Mouse (Mus musculus): Measurements from ENCODE around the gene Chpf2. TPM values are rescaled to one million over a fixed set of nuclear protein-coding genes. Genes with fewer than 3 reads are reported as not detected.

The Chpf2 gene
- polyA plus RNA-seq, 1 experiment from 2014 or later = 30.3 TPM

DNA sequence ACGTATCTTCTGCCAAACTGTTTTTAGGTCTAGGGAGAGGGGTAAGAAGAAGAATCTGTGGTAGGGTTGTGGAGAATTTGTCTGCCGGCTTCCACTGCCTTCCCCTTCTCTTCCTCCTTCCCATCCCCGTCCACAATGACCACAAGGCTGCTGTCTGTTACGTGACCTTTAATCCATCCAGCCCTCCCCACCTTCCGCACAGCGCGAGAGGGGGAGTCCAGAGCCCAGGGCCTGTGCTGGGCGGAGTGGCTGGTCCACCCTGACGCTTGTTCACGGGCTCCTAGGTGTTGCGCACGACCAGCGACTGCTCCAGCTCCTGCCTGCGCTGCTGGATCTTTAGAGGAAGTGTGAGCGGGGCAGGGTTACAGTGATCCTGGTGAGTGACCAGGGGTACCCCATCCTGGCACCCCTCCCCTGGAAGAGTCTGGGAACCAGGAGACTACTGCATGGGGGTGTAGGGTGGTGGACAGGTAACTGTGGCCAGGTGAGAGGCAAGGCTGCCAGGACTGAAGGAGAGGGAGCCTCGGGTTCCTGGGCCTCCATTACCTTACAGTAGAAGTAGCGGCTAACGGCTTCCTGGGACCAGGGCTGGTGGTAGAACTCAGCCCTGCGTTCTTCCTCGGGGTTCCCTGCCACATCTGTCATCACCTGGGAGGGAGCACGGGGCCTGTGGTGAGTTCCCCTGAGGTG is 6.1 kb downstream of the Chpf2 start:
- H3K27me3 ChIP-seq = no peaks in the 10 kb centered on the region
- 65% methylated on average over 21 of the region's 21 CpGs for WGBS
- peaks cover 35% of the 10 kb centered on the region for H3K4me1 ChIP-seq
- no peak overlapping the region for H3K27ac ChIP-seq (replicated peaks)
- no peak overlapping the region for H3K4me2 ChIP-seq (replicated peaks)
- peaks cover 81% of the 10 kb centered on the region for H3K36me3 ChIP-seq
- H3K4me3 ChIP-seq (replicated peaks) = no peak overlapping the region
- no peak overlapping the region for H3K9ac ChIP-seq
- no peaks in the 10 kb centered on the region for H3K9me3 ChIP-seq (replicated peaks)
- ATAC-seq (ENCODE audit: insufficient number of reproducible peaks, low FRiP score, low TSS enrichment, low read depth) = no peak

DNA sequence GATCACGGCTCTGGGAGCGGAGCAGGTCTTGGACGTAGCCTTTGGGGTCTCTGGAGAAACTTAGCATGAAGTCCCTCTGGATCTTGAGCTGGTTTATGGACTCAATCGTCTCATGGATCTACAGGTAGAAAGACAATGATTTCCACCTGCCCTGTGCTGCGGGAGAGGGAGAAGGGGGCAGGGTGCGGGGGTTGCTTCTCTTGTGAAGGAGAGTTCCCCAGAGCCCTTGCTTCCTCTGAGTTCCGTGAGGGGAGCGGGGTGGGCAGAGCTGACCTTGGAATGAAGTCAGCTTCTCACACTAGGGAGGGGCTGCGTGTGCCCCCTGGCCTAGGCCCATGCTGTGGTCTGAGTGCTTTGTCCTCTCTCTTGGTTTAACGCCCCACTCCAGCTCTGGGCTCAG is 6.7 kb downstream of the Chpf2 start:
- H3K27me3 ChIP-seq = no peaks in the 10 kb centered on the region
- H3K27ac ChIP-seq (replicated peaks) = no peak overlapping the region
- no peak overlapping the region for H3K9ac ChIP-seq
- H3K4me3 ChIP-seq (replicated peaks) = no peak overlapping the region
- no peak overlapping the region for H3K4me2 ChIP-seq (replicated peaks)
- peaks cover 78% of the 10 kb centered on the region for H3K36me3 ChIP-seq
- 79% methylated on average over 10 of the region's 10 CpGs for WGBS
- peaks cover 35% of the 10 kb centered on the region for H3K4me1 ChIP-seq
- no peaks in the 10 kb centered on the region for H3K9me3 ChIP-seq (replicated peaks)
- no peak for ATAC-seq (ENCODE audit: insufficient number of reproducible peaks, low FRiP score, low TSS enrichment, low read depth)

DNA sequence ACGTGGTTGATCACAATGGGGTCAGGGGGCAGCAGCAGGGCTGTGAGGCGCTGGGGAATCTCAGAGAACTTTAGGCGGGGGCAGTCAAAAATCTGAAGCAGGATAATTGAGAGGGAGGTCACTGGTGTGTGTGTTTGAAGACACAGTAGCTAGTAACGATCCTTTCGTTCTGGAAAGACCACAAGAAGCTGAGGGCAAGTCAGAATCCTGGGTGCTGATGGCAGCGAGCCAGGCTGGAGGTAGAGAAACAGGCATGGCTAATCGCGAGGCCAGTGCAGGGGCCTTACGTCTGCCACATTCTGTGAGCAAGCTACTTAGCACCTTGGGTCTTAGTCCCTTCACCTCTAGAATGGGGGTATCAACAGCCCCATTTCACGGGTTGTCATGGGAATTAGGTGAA is 7.4 kb downstream of the Chpf2 start:
- no peak overlapping the region for H3K4me3 ChIP-seq (replicated peaks)
- WGBS = 73% methylated on average over 10 of the region's 10 CpGs
- ATAC-seq (ENCODE audit: insufficient number of reproducible peaks, low FRiP score, low TSS enrichment, low read depth) = no peak
- no peak overlapping the region for H3K9ac ChIP-seq
- no peak overlapping the region for H3K4me2 ChIP-seq (replicated peaks)
- peaks cover 38% of the 10 kb centered on the region for H3K4me1 ChIP-seq
- no peaks in the 10 kb centered on the region for H3K9me3 ChIP-seq (replicated peaks)
- no peaks in the 10 kb centered on the region for H3K27me3 ChIP-seq
- no peak overlapping the region for H3K27ac ChIP-seq (replicated peaks)
- H3K36me3 ChIP-seq = peaks cover 71% of the 10 kb centered on the region

DNA sequence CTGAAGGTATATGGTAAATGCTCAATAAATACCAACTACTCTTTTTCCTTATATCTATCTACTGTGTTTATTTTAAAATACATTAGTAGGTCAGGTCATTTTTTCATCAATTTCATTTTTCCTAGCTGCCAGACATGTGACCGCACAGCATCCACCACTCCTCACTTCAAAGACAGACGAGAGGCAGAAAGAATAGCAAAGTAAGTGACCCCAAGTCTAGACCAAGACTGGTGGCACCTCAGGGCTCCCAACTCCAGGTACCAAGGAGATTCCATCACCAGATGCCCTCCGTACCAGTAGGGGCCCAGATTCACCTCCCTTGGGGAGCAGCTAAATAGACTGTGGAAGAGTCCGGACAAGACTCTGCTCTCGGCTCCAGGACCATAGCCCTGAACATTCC is 7.8 kb downstream of the Chpf2 start:
- no peaks in the 10 kb centered on the region for H3K27me3 ChIP-seq
- WGBS = 89% methylated on average over 5 of the region's 5 CpGs
- H3K36me3 ChIP-seq = peaks cover 66% of the 10 kb centered on the region
- peaks cover 42% of the 10 kb centered on the region for H3K4me1 ChIP-seq
- H3K4me3 ChIP-seq (replicated peaks) = no peak overlapping the region
- no peaks in the 10 kb centered on the region for H3K9me3 ChIP-seq (replicated peaks)
- H3K9ac ChIP-seq = no peak overlapping the region
- no peak for ATAC-seq (ENCODE audit: insufficient number of reproducible peaks, low FRiP score, low TSS enrichment, low read depth)
- H3K4me2 ChIP-seq (replicated peaks) = no peak overlapping the region
- no peak overlapping the region for H3K27ac ChIP-seq (replicated peaks)

DNA sequence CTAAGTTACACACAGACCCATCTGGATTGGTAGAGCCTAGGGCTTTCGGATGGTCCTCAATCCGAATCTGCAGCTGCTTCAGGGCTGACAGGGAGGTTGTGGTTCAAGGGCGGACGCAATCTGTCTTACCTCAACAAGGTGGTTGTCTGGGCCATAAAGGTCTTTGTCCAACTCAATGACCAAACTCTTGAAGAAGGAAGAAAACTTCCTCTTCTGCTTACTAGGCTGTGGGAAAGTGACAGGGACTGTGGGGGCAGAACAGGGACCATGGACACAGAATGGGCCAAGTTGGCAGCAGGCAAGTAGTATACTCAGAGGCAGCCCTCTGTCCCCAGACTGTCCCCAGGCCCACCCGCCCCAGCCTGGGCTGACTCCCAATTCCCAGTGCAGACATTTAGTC is 8.7 kb downstream of the Chpf2 start:
- peaks cover 47% of the 10 kb centered on the region for H3K4me1 ChIP-seq
- H3K9ac ChIP-seq = no peak overlapping the region
- no peak for ATAC-seq (ENCODE audit: insufficient number of reproducible peaks, low FRiP score, low TSS enrichment, low read depth)
- H3K27me3 ChIP-seq = no peaks in the 10 kb centered on the region
- H3K27ac ChIP-seq (replicated peaks) = no peak overlapping the region
- H3K36me3 ChIP-seq = peaks cover 58% of the 10 kb centered on the region
- no peak overlapping the region for H3K4me3 ChIP-seq (replicated peaks)
- no peak overlapping the region for H3K4me2 ChIP-seq (replicated peaks)
- WGBS = 85% methylated on average over 5 of the region's 5 CpGs
- H3K9me3 ChIP-seq (replicated peaks) = no peaks in the 10 kb centered on the region

DNA sequence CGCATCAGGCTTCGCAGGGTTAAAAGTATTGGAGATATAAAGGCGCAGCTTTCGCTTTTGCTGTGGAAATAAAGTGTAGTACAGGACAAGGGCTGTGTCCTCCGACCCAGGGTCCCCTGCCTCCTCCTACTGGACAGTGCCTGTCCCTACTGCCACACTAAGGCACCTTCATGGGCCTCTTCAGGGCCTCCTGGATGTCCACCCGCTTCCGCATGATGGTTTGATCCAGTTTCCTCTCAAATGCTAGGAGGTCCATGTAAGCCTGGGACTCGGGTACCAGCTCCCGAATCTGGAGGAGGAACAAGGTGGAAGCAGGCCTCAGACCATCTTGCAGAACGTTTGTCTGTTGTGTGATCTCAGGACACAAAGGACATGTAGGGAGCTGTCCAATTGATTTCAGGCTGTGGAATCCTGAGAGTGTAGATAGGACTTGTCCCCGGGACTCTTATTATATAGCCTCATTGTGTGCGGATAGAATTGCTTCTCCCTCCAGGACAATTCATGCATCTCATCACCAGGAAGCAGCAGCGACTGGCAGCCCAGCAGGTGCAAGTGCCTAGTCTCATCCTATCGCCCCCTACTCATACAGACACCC is 9.3 kb downstream of the Chpf2 start:
- no peak overlapping the region for H3K27ac ChIP-seq (replicated peaks)
- ATAC-seq (ENCODE audit: insufficient number of reproducible peaks, low FRiP score, low TSS enrichment, low read depth) = no peak
- no peak overlapping the region for H3K9ac ChIP-seq
- H3K4me1 ChIP-seq = peaks cover 54% of the 10 kb centered on the region
- H3K4me3 ChIP-seq (replicated peaks) = no peak overlapping the region
- H3K36me3 ChIP-seq = peaks cover 52% of the 10 kb centered on the region
- no peaks in the 10 kb centered on the region for H3K9me3 ChIP-seq (replicated peaks)
- 67% methylated on average over 14 of the region's 14 CpGs for WGBS
- H3K27me3 ChIP-seq = no peaks in the 10 kb centered on the region
- no peak overlapping the region for H3K4me2 ChIP-seq (replicated peaks)

DNA sequence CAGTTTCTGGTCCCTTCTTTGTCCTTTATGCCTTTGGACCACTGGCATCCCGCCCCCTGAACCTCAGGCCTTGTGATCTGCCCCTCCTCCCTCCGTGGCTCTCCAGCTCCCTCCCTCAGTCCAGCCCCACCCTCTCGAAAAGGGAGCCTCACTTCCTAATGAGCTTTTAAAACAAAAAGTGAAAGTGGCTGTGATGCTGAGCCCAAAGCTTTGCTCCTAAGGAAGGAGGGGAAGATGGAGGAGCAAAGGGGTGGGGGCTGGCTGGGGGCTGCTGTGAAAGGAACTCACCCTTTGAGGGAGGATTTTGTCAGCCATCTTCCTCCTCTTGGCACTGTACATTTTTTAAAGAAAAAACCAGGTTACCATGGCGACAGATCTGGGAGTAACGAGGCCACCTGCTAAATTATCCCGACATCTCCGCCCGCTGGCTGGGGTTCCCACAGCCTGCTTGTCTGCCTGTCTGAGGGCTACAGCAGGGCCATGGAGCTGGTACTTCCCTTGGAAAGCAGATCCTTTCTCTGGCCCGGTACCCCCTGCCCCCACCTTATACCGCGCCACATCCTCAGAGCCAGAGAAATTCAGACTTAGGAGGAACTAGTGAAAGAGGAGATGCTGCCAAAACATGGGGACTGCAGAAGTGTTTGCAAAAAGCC is 10.1 kb downstream of the Chpf2 start:
- Histone ChIP-seq H3K4me1 (peaks cover 52% of the 10 kb centered on the region), H3K27ac (replicated peaks) (peak overlapping the region; percentile 44; the same call in 1 of the 2 replicates), H3K36me3 (peaks cover 44% of the 10 kb centered on the region), H3K9ac (no peak overlapping the region), H3K9me3 (replicated peaks) (no peaks in the 10 kb centered on the region), H3K4me2 (replicated peaks) (no peak overlapping the region), H3K27me3 (no peaks in the 10 kb centered on the region), H3K4me3 (replicated peaks) (no peak overlapping the region)
- 20% methylated on average over 11 of the region's 11 CpGs for WGBS
- no peak for ATAC-seq (ENCODE audit: insufficient number of reproducible peaks, low FRiP score, low TSS enrichment, low read depth)

DNA sequence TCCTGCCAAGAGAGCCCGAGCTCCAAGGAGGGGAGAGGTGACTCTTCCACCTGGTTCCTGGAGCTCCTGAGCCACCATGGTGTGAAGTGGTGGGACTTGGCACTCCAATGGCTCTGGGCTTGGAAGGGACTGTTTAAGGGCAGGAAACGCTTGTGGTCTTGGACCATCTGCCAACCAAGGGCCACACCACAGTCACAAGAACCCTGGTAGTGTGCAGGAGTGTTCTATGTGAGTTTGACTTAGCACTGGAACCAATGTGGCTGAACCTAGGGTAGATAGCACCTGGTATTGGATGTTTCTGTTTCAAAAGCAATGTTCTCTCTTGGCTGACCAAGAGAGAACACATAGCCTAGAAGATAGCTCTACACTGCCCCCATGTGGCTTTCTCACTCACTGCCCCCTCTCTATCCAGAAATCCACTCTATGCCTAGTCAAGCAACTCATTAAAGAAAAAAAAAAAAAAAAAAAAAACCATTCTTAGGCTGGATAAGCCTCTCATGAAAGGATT is 10.7 kb downstream of the Chpf2 start:
- Histone ChIP-seq H3K4me1 (peaks cover 50% of the 10 kb centered on the region), H3K9me3 (replicated peaks) (no peaks in the 10 kb centered on the region), H3K4me2 (replicated peaks) (no peak overlapping the region), H3K36me3 (peaks cover 38% of the 10 kb centered on the region), H3K9ac (no peak overlapping the region), H3K27me3 (no peaks in the 10 kb centered on the region), H3K4me3 (replicated peaks) (no peak overlapping the region), H3K27ac (replicated peaks) (peak overlapping the region; percentile 44; the same call in 1 of the 2 replicates)
- no peak for ATAC-seq (ENCODE audit: insufficient number of reproducible peaks, low FRiP score, low TSS enrichment, low read depth)
- WGBS = 68% methylated on average over 2 of the region's 2 CpGs

DNA sequence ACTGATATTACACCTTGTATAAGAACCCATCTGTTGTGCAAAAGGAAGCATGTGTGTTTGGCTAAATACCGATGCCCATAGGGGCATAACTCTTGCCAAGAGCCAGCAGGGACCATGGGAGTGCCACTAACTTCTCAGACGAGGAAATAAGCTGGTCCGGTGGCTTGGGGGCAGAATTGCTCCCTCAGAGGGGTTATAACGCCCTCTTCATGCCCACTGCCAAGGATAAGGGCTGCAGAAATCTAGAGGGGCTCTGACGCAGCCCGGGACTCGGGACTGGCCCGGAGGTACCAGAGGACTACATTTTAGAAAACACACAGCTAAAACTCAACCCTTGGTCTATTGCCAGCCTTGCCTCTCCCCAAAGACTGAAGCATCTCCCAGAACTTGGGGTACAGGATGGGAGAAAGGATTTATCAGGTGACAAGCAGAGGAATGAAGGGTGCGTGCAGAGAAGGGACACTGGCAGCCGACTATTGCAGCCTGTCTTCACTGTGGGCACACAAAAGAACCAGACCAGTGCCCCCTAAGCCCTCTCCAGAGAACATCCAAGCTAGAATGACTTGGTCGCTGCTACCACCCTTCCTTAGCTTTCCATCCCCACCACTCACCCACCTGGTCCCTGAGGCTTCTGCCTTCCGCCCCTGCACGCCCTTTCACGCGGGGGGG is 11.5 kb downstream of the Chpf2 start:
- no peak for ATAC-seq (ENCODE audit: insufficient number of reproducible peaks, low FRiP score, low TSS enrichment, low read depth)
- Histone ChIP-seq H3K4me3 (replicated peaks) (peak overlapping the region; percentile 50), H3K27ac (replicated peaks) (no peak overlapping the region), H3K9ac (peak overlapping the region; percentile 51), H3K36me3 (peaks cover 31% of the 10 kb centered on the region), H3K27me3 (no peaks in the 10 kb centered on the region), H3K9me3 (replicated peaks) (no peaks in the 10 kb centered on the region), H3K4me2 (replicated peaks) (peak overlapping the region; percentile 95), H3K4me1 (peaks cover 57% of the 10 kb centered on the region)
- WGBS = 22% methylated on average over 15 of the region's 15 CpGs

DNA sequence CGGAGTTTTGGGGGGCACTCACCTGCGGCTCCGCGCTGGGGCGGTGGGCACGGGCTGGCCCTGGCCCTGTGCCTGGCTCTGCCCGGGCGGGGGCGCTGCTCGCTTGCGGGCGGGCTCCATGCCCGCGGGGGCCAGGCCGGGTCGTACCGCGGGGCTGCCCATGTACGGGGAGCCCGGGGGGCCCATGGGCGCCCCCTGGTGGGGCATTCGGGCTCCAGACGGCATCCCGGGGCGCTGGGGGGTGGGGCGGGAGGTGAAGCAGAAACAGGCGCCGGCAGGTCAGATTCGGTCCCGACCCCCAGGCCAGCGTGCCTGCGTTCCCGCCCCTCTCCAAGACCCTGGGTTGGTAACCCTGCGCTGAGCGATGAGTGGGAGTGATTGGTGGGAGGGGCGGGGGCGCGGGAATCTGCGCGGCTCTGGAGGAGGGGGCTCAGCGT is 12.0 kb downstream of the Chpf2 start:
- peaks cover 25% of the 10 kb centered on the region for H3K36me3 ChIP-seq
- H3K9me3 ChIP-seq (replicated peaks) = no peaks in the 10 kb centered on the region
- peaks cover 63% of the 10 kb centered on the region for H3K4me1 ChIP-seq
- WGBS = 0% methylated on average over 37 of the region's 41 CpGs
- H3K27me3 ChIP-seq = no peaks in the 10 kb centered on the region
- no peak overlapping the region for H3K27ac ChIP-seq (replicated peaks)
- H3K4me2 ChIP-seq (replicated peaks) = peak overlapping the region; percentile 95
- ATAC-seq (ENCODE audit: insufficient number of reproducible peaks, low FRiP score, low TSS enrichment, low read depth) = no peak
- H3K9ac ChIP-seq = peak overlapping the region; percentile 51
- H3K4me3 ChIP-seq (replicated peaks) = peak overlapping the region; percentile 50

DNA sequence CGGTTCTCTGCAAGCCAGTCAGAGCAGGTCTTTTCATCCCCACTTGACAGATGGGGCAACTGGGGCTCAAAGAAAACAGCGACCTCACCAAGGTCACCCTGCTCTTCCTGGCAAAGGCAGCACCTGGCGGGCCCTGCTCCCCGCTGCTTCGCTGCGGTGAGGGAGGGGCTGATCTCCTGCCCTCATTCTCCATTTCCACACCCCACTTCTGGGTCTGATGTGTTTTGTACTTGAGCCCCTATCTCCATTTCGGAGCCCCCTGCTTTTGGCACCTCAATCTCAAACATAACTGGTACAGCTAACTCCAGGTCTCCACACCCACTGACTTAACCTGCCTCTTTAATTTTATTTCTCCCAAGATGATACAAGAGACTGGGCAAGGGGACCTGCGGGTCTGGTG is 12.6 kb downstream of the Chpf2 start:
- Histone ChIP-seq H3K9me3 (replicated peaks) (no peaks in the 10 kb centered on the region), H3K9ac (peak overlapping the region; percentile 51; the same call in 1 of the 2 replicates), H3K4me1 (peaks cover 68% of the 10 kb centered on the region), H3K4me2 (replicated peaks) (peak overlapping the region; percentile 95), H3K4me3 (replicated peaks) (peak overlapping the region; percentile 50), H3K27me3 (no peaks in the 10 kb centered on the region), H3K27ac (replicated peaks) (no peak overlapping the region), H3K36me3 (peaks cover 20% of the 10 kb centered on the region)
- ATAC-seq (ENCODE audit: insufficient number of reproducible peaks, low FRiP score, low TSS enrichment, low read depth) = no peak
- WGBS = 12% methylated on average over 8 of the region's 8 CpGs

All from embryonic facial prominence, embryonic 15.5 days (tissue).